Mouse (Mus musculus): ENCODE data around the gene Swi5. TPM values are rescaled to one million over a fixed set of nuclear protein-coding genes. Genes with fewer than 3 reads are reported as not detected.

Gene Swi5
- polyA plus RNA-seq (2015; fragmentation: Nextera tagmentation; extraction: Ambion mirVana): 378 and 447 TPM in 2 replicates

DNA sequence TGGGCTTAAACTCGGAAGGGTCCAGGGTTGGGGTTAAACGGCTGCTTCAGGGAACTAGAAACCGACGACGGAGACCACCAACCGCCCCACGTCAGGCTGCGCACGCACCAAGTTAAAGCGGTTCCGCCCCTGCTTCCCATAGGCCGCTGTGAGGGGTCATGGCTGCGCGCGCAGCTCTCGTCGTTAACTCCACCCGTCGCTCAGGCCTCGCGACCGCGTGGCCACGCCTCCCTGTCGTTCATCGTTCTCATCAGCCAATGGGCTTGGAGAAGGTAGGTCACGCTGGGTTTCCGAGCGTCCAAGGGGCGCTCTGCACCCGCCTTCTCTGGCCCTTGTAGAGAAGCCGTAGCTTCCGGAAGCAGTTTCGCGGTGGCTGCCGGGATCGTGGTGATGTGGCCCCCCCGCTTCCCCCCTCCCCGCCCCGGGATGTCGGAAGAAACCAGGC lies at the start of gene Swi5:
Swi5 (minus strand) TSS at position 153 of the 445 bp plus-strand sequence.
- 0 out of 2 replicates have a peak, but pooled peaks cover 10% of the 10 kb centered on the region for H3K36me3 ChIP-seq (ENCODE audit: control insufficient read depth, insufficient read depth, low read length)
- ATAC-seq: peak; percentile 99

GRCm38 (mm10) chr2:32335888-32336287 lies 48.0 kb upstream of the Swi5 start:
- H3K4me2 ChIP-seq (ENCODE audit: low read length): no peak overlapping the region
- H3K27ac ChIP-seq (ENCODE audit: low read depth, low read length): no peak overlapping the region
- H3K4me1 ChIP-seq (ENCODE audit: control insufficient read depth, insufficient read depth, low read depth, low read length): no peaks in the 10 kb centered on the region
- peaks cover 21% of the 10 kb centered on the region for H3K36me3 ChIP-seq (ENCODE audit: control insufficient read depth, insufficient read depth, low read length)
- H3K9ac ChIP-seq (ENCODE audit: low read depth, low read length): no peak overlapping the region
- H3K27me3 ChIP-seq (replicated peaks; ENCODE audit: control insufficient read depth, insufficient read depth, low read length): no peaks in the 10 kb centered on the region
- ATAC-seq: no peak
- no peaks in the 10 kb centered on the region for H3K9me3 ChIP-seq (ENCODE audit: control insufficient read depth, low read length)
- WGBS: 55% methylated on average over 15 of the region's 15 CpGs
- no peak overlapping the region for H3K4me3 ChIP-seq (ENCODE audit: low read length)

More for the DNA sequence above, at the start of gene Swi5:
- H3K27me3 ChIP-seq (replicated peaks; ENCODE audit: control insufficient read depth, insufficient read depth, low read length): no peaks in the 10 kb centered on the region
- H3K4me3 ChIP-seq (ENCODE audit: low read length): peak within 1 kb of the TSS; percentile 83
- H3K4me2 ChIP-seq (ENCODE audit: low read length): peak within 1 kb of the TSS; percentile 93
- H3K9me3 ChIP-seq (ENCODE audit: control insufficient read depth, low read length): no peaks in the 10 kb centered on the region
- under 1% methylated on average over 37 of the region's 41 CpGs for WGBS
- peak within 1 kb of the TSS; percentile 83 for H3K27ac ChIP-seq (ENCODE audit: low read depth, low read length)
- peaks cover 17% of the 10 kb centered on the region for H3K4me1 ChIP-seq (ENCODE audit: control insufficient read depth, insufficient read depth, low read depth, low read length)
- H3K9ac ChIP-seq (ENCODE audit: low read depth, low read length): peak within 1 kb of the TSS; percentile 89

GRCm38 (mm10) chr2:32332159-32332558 lies 44.3 kb upstream of the Swi5 start:
- Histone ChIP-seq H3K27me3 (replicated peaks; ENCODE audit: control insufficient read depth, insufficient read depth, low read length) (no peaks in the 10 kb centered on the region), H3K36me3 (ENCODE audit: control insufficient read depth, insufficient read depth, low read length) (peaks cover 6% of the 10 kb centered on the region), H3K27ac (ENCODE audit: low read depth, low read length) (no peak overlapping the region), H3K4me3 (ENCODE audit: low read length) (no peak overlapping the region), H3K9ac (ENCODE audit: low read depth, low read length) (no peak overlapping the region), H3K4me1 (ENCODE audit: control insufficient read depth, insufficient read depth, low read depth, low read length) (no peaks in the 10 kb centered on the region), H3K9me3 (ENCODE audit: control insufficient read depth, low read length) (no peaks in the 10 kb centered on the region), H3K4me2 (ENCODE audit: low read length) (no peak overlapping the region)
- WGBS: 76% methylated on average over 5 of the region's 5 CpGs
- no peak for ATAC-seq

DNA sequence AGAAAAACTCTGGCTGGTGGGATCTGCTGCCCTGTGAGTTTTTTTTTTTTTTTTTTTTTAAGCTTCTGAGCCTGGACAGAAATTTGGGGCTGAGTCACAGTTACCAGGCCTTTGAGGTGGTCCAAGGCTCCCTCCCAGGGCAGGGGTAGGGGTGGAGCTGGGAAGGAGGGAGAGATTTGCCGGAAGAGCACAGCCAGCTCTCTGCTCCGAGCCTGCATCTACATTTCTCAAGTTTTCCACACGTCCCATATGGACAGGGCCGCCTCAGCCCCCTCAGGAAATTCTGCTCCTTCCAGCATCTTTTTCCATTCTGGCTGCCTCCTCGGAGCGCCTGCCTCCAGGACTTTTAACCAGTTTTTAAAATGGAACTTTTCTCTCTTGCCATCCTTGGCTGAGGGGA lies 41.7 kb upstream of the Swi5 start:
- Histone ChIP-seq H3K4me2 (ENCODE audit: low read length) (no peak overlapping the region), H3K9me3 (ENCODE audit: control insufficient read depth, low read length) (no peaks in the 10 kb centered on the region), H3K4me1 (ENCODE audit: control insufficient read depth, insufficient read depth, low read depth, low read length) (no peaks in the 10 kb centered on the region), H3K27ac (ENCODE audit: low read depth, low read length) (no peak overlapping the region), H3K4me3 (ENCODE audit: low read length) (no peak overlapping the region), H3K27me3 (replicated peaks; ENCODE audit: control insufficient read depth, insufficient read depth, low read length) (no peaks in the 10 kb centered on the region), H3K9ac (ENCODE audit: low read depth, low read length) (no peak overlapping the region), H3K36me3 (ENCODE audit: control insufficient read depth, insufficient read depth, low read length) (peaks cover 3% of the 10 kb centered on the region)
- ATAC-seq: no peak
- 55% methylated on average over 6 of the region's 6 CpGs for WGBS

GRCm38 (mm10) chr2:32328911-32329460 lies 41.1 kb upstream of the Swi5 start:
- 0 out of 2 replicates have a peak, but pooled peaks have one; percentile 4 for ATAC-seq
- Histone ChIP-seq H3K4me3 (ENCODE audit: low read length) (no peak overlapping the region), H3K27ac (ENCODE audit: low read depth, low read length) (no peak overlapping the region), H3K4me2 (ENCODE audit: low read length) (no peak overlapping the region), H3K9ac (ENCODE audit: low read depth, low read length) (no peak overlapping the region), H3K4me1 (ENCODE audit: control insufficient read depth, insufficient read depth, low read depth, low read length) (no peaks in the 10 kb centered on the region), H3K27me3 (replicated peaks; ENCODE audit: control insufficient read depth, insufficient read depth, low read length) (no peaks in the 10 kb centered on the region), H3K9me3 (ENCODE audit: control insufficient read depth, low read length) (no peaks in the 10 kb centered on the region), H3K36me3 (ENCODE audit: control insufficient read depth, insufficient read depth, low read length) (peaks cover 3% of the 10 kb centered on the region)
- WGBS: 18% methylated on average over 13 of the region's 13 CpGs

GRCm38 (mm10) chr2:32327200-32327599 lies 39.3 kb upstream of the Swi5 start:
- H3K9ac ChIP-seq (ENCODE audit: low read depth, low read length): no peak overlapping the region
- no peaks in the 10 kb centered on the region; the same call in 1 of the 2 replicates for H3K36me3 ChIP-seq (ENCODE audit: control insufficient read depth, insufficient read depth, low read length)
- H3K27ac ChIP-seq (ENCODE audit: low read depth, low read length): no peak overlapping the region
- H3K27me3 ChIP-seq (replicated peaks; ENCODE audit: control insufficient read depth, insufficient read depth, low read length): no peaks in the 10 kb centered on the region
- peaks cover 3% of the 10 kb centered on the region for H3K4me1 ChIP-seq (ENCODE audit: control insufficient read depth, insufficient read depth, low read depth, low read length)
- no peak overlapping the region for H3K4me3 ChIP-seq (ENCODE audit: low read length)
- ATAC-seq: no peak
- H3K4me2 ChIP-seq (ENCODE audit: low read length): no peak overlapping the region
- 65% methylated on average over 4 of the region's 4 CpGs for WGBS
- no peaks in the 10 kb centered on the region for H3K9me3 ChIP-seq (ENCODE audit: control insufficient read depth, low read length)

DNA sequence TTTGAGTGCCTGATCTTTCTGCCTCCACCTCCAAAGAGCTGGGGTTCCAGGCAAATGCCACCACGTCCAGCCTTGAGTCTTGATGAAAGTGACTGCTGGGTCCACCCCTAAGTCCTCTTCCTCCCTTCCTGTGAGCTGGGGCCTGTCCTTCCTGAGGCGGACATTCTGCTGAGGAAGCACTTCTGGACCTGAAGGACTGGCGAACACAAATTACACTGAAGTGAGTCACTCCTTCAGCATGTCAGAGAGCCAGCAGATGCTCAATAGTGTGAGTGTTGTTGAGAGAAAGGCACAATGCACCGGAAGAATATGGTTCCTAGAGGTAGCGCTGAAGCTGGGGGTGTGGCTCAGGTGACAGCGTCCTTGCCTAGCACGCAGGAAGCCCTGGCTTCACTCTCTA lies 37.5 kb upstream of the Swi5 start:
- Histone ChIP-seq H3K4me2 (ENCODE audit: low read length) (no peak overlapping the region), H3K27me3 (replicated peaks; ENCODE audit: control insufficient read depth, insufficient read depth, low read length) (no peaks in the 10 kb centered on the region; the same call in 1 of the 2 replicates), H3K4me3 (ENCODE audit: low read length) (no peak overlapping the region), H3K4me1 (ENCODE audit: control insufficient read depth, insufficient read depth, low read depth, low read length) (peaks cover 5% of the 10 kb centered on the region), H3K27ac (ENCODE audit: low read depth, low read length) (no peak overlapping the region), H3K9me3 (ENCODE audit: control insufficient read depth, low read length) (no peaks in the 10 kb centered on the region), H3K9ac (ENCODE audit: low read depth, low read length) (no peak overlapping the region), H3K36me3 (ENCODE audit: control insufficient read depth, insufficient read depth, low read length) (peaks cover 3% of the 10 kb centered on the region; the same call in 1 of the 2 replicates)
- no peak for ATAC-seq
- WGBS: 67% methylated on average over 7 of the region's 7 CpGs

- Histone ChIP-seq H3K27ac (ENCODE audit: low read depth, low read length) (no peak overlapping the region), H3K4me3 (ENCODE audit: low read length) (no peak overlapping the region), H3K36me3 (ENCODE audit: control insufficient read depth, insufficient read depth, low read length) (peaks cover 3% of the 10 kb centered on the region; the same call in 1 of the 2 replicates), H3K4me1 (ENCODE audit: control insufficient read depth, insufficient read depth, low read depth, low read length) (peaks cover 5% of the 10 kb centered on the region), H3K4me2 (ENCODE audit: low read length) (no peak overlapping the region), H3K27me3 (replicated peaks; ENCODE audit: control insufficient read depth, insufficient read depth, low read length) (no peaks in the 10 kb centered on the region; the same call in 1 of the 2 replicates), H3K9ac (ENCODE audit: low read depth, low read length) (no peak overlapping the region), H3K9me3 (ENCODE audit: control insufficient read depth, low read length) (no peaks in the 10 kb centered on the region)
- WGBS: 61% methylated on average over 4 of the region's 4 CpGs
- no peak for ATAC-seq
Observed at GRCm38 (mm10) chr2:32324322-32324721, 36.4 kb upstream of the Swi5 start.

DNA sequence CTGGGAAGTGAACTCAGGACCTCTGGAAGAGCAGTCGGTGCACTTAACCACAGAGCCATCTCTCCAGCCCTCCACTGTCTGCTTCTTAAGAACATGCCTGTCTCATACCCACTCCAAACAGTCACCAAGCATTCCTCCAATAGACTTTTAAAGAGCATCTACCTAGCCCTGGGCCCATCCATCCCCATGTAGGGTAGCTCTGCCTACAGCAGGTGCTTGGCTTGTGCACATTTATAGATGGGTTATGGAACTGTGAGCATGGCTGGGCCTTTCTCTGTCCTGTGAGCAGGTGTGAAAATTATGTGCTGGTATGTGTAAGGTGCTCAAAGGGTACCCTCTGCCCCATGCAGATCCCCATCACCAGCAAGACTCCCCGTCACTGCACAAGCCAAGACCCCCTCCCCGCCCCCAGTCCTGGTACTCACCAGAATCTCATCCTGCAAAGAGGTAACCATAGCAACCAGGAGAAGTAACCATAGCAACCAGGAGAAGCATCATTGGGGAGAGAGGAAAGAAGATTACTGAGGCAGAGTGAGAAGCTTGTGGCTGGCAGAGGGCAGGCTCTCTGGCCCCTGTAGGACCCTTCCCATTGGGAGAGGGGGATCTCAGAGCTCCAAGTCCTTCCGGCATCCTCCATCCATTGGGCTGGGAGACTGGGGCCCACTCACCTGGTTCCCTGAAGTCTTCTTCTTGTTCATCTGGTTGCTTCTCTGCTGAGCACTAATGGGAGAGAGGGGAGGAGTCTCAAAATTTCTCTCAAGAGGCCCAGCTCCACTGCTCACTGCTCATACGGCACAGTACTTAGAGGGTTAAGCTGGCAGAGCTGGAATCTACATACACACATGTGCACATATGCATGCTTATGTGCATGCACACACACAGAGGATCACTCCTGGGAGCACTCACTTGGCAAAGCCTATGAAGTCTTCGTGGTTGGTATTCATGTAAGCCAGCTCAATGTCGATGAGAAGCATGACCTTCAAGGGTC lies 35.2 kb upstream of the Swi5 start:
- no peaks in the 10 kb centered on the region; the same call in 1 of the 2 replicates for H3K27me3 ChIP-seq (replicated peaks; ENCODE audit: control insufficient read depth, insufficient read depth, low read length)
- peak overlapping the region; percentile 77 for H3K27ac ChIP-seq (ENCODE audit: low read depth, low read length)
- no peaks in the 10 kb centered on the region for H3K9me3 ChIP-seq (ENCODE audit: control insufficient read depth, low read length)
- 43% methylated on average over 7 of the region's 7 CpGs for WGBS
- H3K4me2 ChIP-seq (ENCODE audit: low read length): peak overlapping the region; percentile 18
- H3K4me3 ChIP-seq (ENCODE audit: low read length): no peak overlapping the region
- peaks cover 5% of the 10 kb centered on the region for H3K4me1 ChIP-seq (ENCODE audit: control insufficient read depth, insufficient read depth, low read depth, low read length)
- peaks cover 3% of the 10 kb centered on the region; the same call in 1 of the 2 replicates for H3K36me3 ChIP-seq (ENCODE audit: control insufficient read depth, insufficient read depth, low read length)
- peak overlapping the region; percentile 20; the same call in 1 of the 2 replicates for H3K9ac ChIP-seq (ENCODE audit: low read depth, low read length)
- peak; percentile 78 for ATAC-seq
